Mouse (Mus musculus): Measurements from ENCODE around the gene Gm11565.

DNA sequence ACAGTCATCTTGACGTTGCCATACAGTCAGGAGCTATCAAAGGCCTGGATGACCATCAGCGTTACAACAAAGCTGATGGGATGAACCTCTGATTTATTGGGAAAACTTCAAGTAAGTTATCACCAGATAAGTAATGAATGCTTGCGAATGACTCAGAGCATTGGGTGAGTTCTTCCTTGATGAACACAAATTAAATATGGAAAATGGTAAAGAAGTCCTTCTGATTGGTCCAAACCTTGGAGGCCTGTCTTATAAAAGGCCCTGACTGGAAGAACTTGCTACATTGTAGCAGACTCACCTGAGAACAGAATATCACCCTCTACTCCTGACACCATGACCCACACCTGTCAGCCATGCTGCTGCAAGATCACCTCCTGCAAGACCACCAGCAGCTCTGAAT, at the start of gene Gm11565:
- TF ChIP-seq CTCF (IDR thresholded peaks at IDR 0.05; ENCODE audit: low read depth) (no peak), EP300 (IDR thresholded peaks at IDR 0.05; ENCODE audit: low read depth) (no peak)

Data from heart, postnatal 0 days (tissue).